Mouse (Mus musculus) kidney, embryonic 16.5 days (tissue): ENCODE results near the gene Frem1. TPM values are rescaled to one million over a fixed set of nuclear protein-coding genes. Genes with fewer than 3 reads are reported as not detected.

Experiments used
- ATAC-seq: fragments of 200-750 bp; cut with Nextera tagmentation; 2 replicates; pipeline ENCODE4 v1.8.0; 2017; ENCODE audit warnings: moderate TSS enrichment; ENCODE audit not compliant: low FRiP score, low TSS enrichment
- H3K27ac ChIP-seq: fragments of 300-500 bp; sonication (generic); 2 replicates; pipeline ENCODE4 v1.5.1; 2014; ENCODE audit warnings: low read length
- H3K27me3 ChIP-seq: fragments of 300-500 bp; sonication (generic); 2 replicates; pipeline ENCODE4 v1.6.1; 2014; ENCODE audit warnings: low read length, control low read depth, mixed read lengths; ENCODE audit not compliant: insufficient read depth
- H3K36me3 ChIP-seq: fragments of 300-500 bp; sonication (generic); 2 replicates; pipeline ENCODE4 v1.6.1; 2014; ENCODE audit warnings: low read length, control low read depth, mixed read lengths; ENCODE audit not compliant: insufficient read depth
- H3K4me1 ChIP-seq: fragments of 300-500 bp; sonication (generic); 2 replicates; pipeline ENCODE4 v1.6.1; 2014; ENCODE audit warnings: low read length, control low read depth, mixed read lengths; ENCODE audit not compliant: insufficient read depth
- H3K4me2 ChIP-seq: fragments of 300-500 bp; sonication (generic); replicated peaks from 2 replicates; pipeline ENCODE4 v1.6.1; 2014; ENCODE audit warnings: low read depth, low read length
- H3K4me3 ChIP-seq: fragments of 300-500 bp; sonication (generic); 2 replicates; pipeline ENCODE4 v1.5.1; 2014; ENCODE audit warnings: mild to moderate bottlenecking, low read length
- H3K9ac ChIP-seq: fragments of 300-500 bp; sonication (generic); replicated peaks from 2 replicates; pipeline ENCODE4 v1.6.1; 2014; ENCODE audit warnings: low read length
- H3K9me3 ChIP-seq: fragments of 300-500 bp; sonication (generic); 2 replicates; pipeline ENCODE4 v1.6.1; 2016; ENCODE audit warnings: low read length, control low read depth
- WGBS: fragments of 180-500 bp; shearing (Covaris S2); extraction: QIAGEN DNeasy Blood & Tissue Kit; methylation state at CpG from one replicate; pipeline ENCODE4 v1.1.7; 2014; 5-methylcytosine and 5-hydroxymethylcytosine counted together
- polyA plus RNA-seq: library from polyadenylated mRNA; unstranded; fragments of >200 nt; fragmentation: Nextera tagmentation; extraction: Ambion mirVana; gene quantifications from 2 replicates; pipeline ENCODE4 v1.2.1, GENCODE M21; 2015

Gene Frem1
- polyA plus RNA-seq, 1 experiment from 2014 or later = 24.4 TPM

DNA sequence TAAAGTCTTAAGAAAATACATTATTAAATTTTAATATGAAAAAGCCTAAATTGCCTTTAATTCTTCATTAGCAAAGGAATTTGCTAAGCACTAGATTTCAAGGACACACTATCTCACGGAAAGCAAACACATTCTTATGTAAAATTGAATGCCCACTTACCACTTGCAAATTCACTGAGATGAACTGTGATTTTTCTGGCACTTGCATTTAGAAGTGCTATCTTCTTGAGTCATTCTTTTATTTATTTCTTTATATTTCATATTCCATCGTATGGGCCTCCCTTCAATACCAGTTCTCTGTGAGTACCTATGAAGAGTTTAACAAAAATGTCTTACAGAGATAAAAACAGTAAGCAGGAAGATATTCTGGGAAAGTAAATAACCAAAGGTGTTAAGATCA, 198.3 kb downstream of the Frem1 start:
- H3K27ac ChIP-seq = no peak overlapping the region
- WGBS = 90% methylated on average over 2 of the region's 2 CpGs
- no peaks in the 10 kb centered on the region for H3K27me3 ChIP-seq
- no peak overlapping the region for H3K4me2 ChIP-seq
- H3K9ac ChIP-seq = no peak overlapping the region
- H3K9me3 ChIP-seq = no peaks in the 10 kb centered on the region
- ATAC-seq = no peak
- peaks cover 14% of the 10 kb centered on the region for H3K4me1 ChIP-seq
- no peaks in the 10 kb centered on the region for H3K36me3 ChIP-seq
- no peak overlapping the region for H3K4me3 ChIP-seq

DNA sequence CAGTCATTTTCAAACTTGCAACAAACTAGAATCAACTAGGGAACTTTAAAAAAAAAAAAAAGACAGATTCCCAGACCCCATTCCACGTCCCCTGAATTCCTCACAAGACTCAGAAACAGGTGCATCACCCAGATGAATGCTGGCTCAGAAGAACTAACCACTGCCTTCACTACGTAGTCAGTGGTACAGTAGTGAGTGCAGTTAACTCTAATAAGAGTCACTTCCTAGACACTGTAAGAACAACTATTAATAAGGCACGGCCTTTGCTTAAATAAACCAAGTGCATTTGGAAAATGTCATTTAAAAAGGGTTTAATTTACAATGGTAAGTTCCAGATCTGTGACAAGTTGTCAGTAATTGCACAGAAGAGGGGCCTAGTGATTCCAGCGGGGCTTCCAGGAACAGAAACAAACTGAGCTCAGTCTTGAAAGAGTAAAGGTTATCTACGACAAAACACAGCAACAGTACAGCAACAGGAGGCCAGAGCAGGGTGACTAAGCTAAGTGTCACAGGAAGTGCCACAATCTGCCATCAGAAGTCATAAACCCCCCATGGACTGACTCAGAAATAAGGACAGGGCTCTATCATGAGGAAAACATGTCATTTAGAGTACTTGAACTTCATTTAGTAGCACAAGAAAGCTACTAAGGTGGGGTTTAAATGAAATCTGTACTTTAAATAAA, 203.4 kb downstream of the Frem1 start:
- no peak overlapping the region for H3K4me3 ChIP-seq
- no peak overlapping the region for H3K9ac ChIP-seq
- whole genome bisulfite sequencing = 50% methylated on average over 5 of the region's 5 CpGs
- 0 out of 2 replicates have a peak, but pooled peaks cover 7% of the 10 kb centered on the region for H3K4me1 ChIP-seq
- ATAC-seq = no peak
- H3K36me3 ChIP-seq = peaks cover 3% of the 10 kb centered on the region; the same call in 1 of the 2 replicates
- H3K27ac ChIP-seq = no peak overlapping the region
- H3K4me2 ChIP-seq = no peak overlapping the region
- H3K27me3 ChIP-seq = no peaks in the 10 kb centered on the region
- no peaks in the 10 kb centered on the region for H3K9me3 ChIP-seq

Other genes starting within 250 kb of the Frem1 start
- 12.2 and 16.4 TPM in 2 replicates for gene Zdhhc21, start 192.4 kb downstream of the Frem1 start, polyA plus RNA-seq
- not detected in 2 replicates for gene Cer1, start 167.2 kb downstream of the Frem1 start, polyA plus RNA-seq